Mouse (Mus musculus) brain, embryonic 14.5 days (tissue): ENCODE measurements at regions not wholly inside any gene's neighbourhood (a gene's known extent, or its start where the extent isn't known, plus 50 kb on each side); places are given as distances from the start of the nearest gene placed in this dataset.

Experiments used
- DNase-seq: peaks from one replicate; pipeline ENCODE4 v3.0.0-alpha.2; 2011; ENCODE audit warnings: low read depth
- CTCF ChIP-seq: fragments of 200-500 bp; IDR thresholded peaks from 2 replicates; pipeline ENCODE4 v1.5.1; 2012; ENCODE audit warnings: inconsistent platforms, mild to moderate bottlenecking, moderate library complexity, borderline replicate concordance; ENCODE audit not compliant: insufficient read depth, insufficient read length; ENCODE audit errors: extremely low read depth
- POLR2A ChIP-seq: fragments of 200-500 bp; IDR thresholded peaks from 2 replicates; pipeline ENCODE4 v1.6.1; 2012; ENCODE audit warnings: mild to moderate bottlenecking, inconsistent platforms, borderline replicate concordance; ENCODE audit not compliant: poor library complexity, insufficient read depth, insufficient read length, severe bottlenecking; ENCODE audit errors: extremely low read depth

DNA sequence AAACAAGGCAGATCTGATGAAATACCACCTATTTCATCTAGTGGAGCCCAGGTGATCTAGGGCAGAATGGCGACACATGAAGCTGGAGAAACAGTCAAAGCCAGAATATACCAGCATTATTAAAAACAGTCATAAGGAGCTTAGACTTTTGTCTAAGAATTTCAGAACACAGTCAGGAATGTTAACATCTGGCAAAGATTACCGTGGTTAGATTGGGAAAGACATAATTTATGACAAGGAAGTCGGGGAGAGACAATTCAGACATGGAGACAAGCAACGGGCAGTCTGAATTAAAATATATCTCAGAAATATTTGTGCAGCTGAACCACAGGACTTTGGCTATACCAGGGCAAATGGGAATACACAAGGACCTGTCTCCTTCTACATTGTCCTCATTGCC, 310.8 kb upstream of the Actbl2 start:
- no peak for DNase-seq
- TF ChIP-seq POLR2A (no peak), CTCF (no peak)

DNA sequence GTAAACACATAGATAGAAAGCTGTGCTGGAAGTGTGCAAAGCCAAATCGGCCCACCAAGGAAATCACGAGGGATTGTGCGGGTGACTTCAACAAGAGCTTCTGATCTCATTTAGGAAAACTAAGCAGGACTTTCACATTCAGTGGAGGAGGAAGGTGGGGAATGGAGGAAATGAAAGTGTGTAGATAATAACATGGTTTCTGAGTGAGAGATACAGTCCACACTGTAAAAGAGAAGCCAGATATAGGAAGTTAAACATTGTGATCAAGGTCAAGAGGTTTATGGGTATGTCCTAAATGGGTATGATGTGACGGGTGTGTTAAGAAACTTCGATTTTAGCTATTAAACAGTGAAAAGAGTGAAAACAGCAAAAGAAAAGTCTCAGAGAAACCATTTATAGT, 310.1 kb upstream of the Actbl2 start:
- no peak for TF ChIP-seq CTCF
- no peak for TF ChIP-seq POLR2A
- no peak for DNase-seq

DNA sequence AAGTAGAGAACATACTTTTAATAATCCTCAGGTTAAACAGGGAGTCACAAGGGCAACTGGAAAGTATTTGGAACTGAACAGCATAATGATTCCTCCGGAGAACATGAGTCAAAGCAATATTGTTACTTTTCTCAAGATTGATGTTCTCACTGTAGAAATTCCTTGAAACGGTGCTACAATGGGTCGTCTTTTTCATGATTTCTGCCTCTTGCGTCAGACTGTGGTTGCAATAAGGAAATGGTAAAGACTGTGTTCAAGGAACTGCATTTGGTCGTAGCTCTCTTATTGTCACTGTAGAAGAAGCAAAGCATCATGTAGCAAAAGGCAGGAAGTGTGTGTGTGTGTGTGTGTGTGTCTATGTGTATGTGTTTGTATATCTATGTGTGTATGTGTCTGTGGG, 294.6 kb upstream of the Actbl2 start:
- no peak for DNase-seq
- TF ChIP-seq CTCF, result no peak
- TF ChIP-seq POLR2A, result no peak

DNA sequence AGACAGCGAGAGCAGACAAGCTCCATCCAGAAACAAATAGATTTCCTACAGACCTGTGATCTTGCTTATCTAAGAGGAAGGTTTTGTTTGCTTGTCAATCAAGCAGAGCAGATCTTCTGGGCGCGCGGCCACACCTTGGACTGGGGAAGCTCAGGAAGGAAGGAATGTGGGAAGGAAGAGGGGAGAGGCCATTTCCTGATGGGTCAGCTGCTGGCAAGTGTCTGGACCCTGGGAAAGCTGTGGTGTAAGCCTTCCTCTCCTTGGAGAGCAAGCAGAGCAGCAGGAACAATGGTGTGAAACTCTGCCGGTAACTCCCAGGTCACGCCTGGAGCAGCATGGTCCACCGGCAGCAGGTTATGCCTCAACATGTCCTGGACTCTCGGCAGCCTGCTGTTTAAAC, 287.7 kb upstream of the Actbl2 start:
- DNase-seq, result no peak
- TF ChIP-seq POLR2A (no peak), CTCF (no peak)

DNA sequence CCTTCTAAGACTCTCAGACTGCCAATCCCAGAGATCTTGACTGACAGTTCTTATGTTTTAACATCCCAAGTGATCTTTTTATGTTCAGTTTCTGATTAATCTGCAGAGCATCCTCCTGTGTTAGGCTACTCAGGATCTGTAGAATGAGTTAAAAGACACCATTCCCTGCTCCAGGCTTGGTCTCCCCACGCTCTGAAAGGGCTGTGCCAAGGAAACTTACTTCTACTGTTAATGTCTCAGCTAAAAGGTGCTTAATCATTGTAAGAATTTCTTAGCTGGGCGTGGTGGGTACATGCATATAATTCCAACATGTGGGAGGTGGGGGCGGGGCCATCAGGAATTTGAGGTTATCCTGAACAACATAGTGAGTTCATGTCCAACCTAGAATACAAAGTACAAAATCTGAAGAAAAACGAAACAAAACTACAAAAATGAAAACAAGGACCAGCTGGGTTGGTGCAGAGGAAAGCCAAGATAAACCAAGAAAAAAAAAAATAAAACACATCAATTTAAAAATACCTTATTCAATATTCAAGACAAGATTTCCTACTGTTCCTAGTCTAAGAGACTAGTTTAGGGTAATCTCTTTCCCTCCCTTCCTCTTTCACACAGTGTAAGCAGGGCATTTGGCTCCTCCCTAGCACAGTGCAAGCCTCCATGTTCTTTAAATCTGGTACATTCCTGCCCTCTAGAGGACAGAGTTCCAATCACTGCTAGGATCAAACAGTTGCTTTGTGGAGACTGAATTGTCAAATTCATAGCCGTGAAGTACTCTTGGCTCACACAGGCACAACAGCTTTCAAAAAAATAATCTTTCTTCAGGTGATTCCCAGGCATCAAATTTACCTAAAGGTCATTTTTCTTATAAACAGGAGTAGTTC, 286.9 kb upstream of the Actbl2 start:
- TF ChIP-seq CTCF (peak; percentile 72; the same call in 1 of the 2 replicates), POLR2A (no peak)
- peak; percentile 94 for DNase-seq

DNA sequence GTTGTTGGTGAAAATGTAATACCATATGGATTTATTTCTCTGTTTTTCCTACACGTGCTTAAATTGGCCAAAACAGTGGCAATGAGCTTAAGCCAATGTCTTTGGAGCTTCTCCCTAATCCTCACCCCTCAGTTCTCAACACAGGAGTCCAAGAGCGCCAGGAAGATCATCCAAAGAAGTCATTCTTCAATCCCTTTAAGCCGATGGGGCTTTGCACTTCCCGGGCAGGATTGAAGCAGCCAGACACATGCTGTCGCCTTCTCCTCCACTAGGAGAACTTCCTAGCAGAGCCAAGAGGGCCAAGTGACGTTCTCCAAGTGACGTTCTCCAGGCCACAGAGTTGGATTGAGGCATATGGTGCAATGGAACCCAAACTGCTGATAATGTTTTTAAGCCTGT, 286.3 kb upstream of the Actbl2 start:
- TF ChIP-seq POLR2A, result no peak
- TF ChIP-seq CTCF, result peak; percentile 17; the same call in 1 of the 2 replicates
- DNase-seq, result peak; percentile 31

DNA sequence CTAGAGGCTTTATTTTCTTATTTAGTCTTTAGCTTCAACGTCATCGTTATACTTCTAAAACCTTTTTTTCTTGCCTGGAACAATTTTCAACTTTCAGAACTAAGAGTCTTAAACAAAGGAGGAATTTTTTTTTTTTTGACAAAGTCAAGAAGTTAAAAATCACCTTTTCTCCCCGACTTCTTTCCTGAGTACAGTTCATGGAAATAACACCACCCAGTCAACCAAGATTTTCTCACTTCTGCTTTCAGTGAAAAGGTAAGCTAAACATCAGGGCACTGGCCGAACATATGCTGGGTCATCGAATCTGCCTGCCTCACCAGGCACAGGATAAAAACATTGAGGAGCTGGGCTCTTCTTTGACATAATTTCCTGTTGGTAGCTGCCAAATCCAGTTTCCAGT, 277.4 kb upstream of the Actbl2 start:
- TF ChIP-seq CTCF, result no peak
- TF ChIP-seq POLR2A, result no peak
- DNase-seq, result no peak

DNA sequence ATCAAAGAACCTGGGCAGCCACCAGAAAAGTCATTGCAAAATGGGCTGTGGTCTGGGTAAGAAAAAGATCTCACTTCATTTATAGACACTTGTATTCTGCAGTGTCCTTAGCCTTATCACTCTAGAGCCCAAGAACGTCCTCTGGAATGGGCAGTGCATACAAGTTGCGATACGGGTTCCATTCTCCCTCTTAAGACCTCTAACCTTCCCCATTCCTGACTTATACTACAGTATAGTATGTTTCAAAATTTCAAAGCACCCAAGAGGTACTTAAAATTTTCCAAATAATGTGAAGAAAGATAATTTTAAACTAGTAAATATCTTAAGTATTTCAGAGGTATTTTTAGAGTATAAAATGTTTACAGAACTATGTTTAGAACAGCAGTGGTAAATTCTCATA, 276.8 kb upstream of the Actbl2 start:
- no peak for TF ChIP-seq CTCF
- no peak for TF ChIP-seq POLR2A
- no peak for DNase-seq

DNA sequence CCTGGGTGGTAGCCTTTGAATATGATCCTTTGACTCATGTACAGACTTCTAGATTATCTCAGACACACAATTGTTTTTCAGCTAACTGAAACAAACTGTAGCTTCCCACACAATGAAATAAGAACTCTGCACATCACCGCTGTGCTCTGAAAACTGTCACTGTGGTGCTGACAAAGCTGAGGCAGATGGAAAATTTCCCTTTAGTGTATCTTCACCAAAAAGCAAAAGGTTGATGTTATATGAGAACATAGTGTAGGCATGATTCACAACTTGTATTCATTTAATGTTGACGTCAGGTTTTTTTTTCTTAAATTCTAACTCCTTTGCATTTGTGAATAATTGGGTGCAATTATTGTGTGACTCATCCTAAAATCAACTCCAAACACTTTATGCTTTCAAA, 264.1 kb upstream of the Actbl2 start:
- TF ChIP-seq POLR2A (no peak), CTCF (no peak)
- no peak for DNase-seq

DNA sequence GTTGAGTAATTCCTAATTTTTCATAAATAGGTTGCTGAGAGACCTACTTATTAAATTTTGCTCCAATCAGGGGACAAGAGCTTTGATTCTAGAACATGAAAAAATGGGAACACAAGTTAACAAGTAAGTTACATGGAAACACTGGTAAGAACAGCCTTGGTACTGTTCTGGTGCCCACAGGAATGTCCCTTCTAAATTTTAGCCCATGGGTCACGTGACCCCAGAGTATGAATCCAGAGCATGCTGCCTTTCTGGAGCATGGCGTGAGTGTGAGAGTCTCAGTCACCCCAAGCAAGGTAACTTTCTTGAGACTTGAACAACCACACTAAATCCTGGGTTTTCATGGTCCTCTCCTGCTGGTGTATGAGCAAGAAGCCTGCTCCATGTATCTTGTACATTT, 263.7 kb upstream of the Actbl2 start:
- no peak for DNase-seq
- TF ChIP-seq POLR2A (no peak), CTCF (no peak)

DNA sequence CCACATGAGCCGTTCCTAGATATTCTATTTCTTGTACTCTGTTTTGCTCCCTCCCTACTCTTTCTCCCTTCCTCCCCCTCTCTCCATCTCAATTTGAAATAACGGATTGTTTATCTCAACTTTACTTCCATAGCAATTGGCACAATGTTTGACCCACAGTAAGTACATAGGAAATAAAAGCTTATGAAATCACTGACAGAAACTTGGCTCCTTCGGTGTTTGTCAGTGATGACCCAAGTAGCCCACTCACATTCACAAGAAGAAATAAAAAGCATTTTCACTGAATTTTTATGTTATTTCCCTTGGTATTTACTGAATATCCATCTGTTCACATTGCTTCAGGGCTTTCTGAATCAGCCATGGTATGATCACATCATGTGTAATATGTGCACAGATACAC, 260.2 kb upstream of the Actbl2 start:
- no peak for DNase-seq
- no peak for TF ChIP-seq CTCF
- TF ChIP-seq POLR2A, result no peak

DNA sequence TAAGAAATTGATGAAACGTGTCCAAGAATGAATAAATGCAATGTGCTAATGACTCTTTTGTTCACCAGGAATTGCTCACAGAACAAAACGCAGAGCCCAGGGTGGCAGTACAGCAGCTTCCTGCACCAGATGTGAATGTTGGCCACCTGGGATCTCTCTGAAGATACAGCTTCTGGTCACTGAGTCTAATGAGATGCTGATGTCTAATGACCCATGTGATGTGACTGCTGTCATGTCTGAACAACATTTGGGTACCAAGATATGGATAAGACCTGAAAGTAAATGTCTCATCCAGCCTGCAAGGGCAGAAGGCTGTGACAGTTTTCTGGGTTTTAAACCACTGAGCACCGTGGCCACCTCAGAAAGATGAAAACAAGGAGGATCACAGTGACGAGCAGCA, 252.1 kb upstream of the Actbl2 start:
- DNase-seq, result peak; percentile 14

More for the DNA sequence above, 252.1 kb upstream of the Actbl2 start:
- no peak for TF ChIP-seq POLR2A
- no peak for TF ChIP-seq CTCF
